Mouse (Mus musculus) activated CD4-positive, CD25-positive, alpha-beta regulatory T cell, adult 4 months (primary cell): ENCODE results near the gene Olfr149. TPM values are rescaled to one million over a fixed set of nuclear protein-coding genes. Genes with fewer than 3 reads are reported as not detected.
"Not testable (repeated sequence)": the region's sequence is repeated elsewhere in the genome, so short reads cannot be mapped to it uniquely, and the experiment has no call there.

Experiments used
- ATAC-seq: one replicate; pipeline ENCODE4 v1.8.0; 2017
- polyA plus RNA-seq, 2 experiments: library from polyadenylated mRNA; unstranded; fragments of 100-300 nt; shearing (Covaris generic); gene quantifications; one replicate each; pipeline ENCODE4 v1.2.1; 2017

The Olfr149 gene
- polyA plus RNA-seq, result under 1 TPM in 1 of 2 experiments, not detected in 1; 0.44 TPM

DNA sequence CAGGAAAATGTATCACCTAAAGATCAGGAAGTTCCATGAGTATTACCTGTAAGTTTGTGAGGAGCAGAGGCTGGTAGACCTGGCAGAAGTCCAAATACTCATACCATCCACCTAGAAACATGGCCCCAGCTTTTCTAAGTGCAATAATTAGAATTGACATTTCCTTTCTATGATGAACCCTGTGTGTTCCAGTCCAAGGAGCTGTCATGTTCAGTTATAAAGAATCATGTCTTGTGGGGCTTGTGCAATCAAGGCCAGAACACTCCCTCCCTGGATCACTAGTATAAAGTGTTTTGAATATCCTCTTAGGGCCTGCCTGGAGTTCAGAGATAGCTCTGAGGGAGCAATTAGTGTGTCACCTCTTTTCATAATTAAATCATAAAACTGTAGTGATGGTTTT, at the start of gene Olfr149:
Gene Olfr149, minus strand, starts transcription at position 101 of the 400 bp plus-strand sequence.
- no peak for ATAC-seq

DNA sequence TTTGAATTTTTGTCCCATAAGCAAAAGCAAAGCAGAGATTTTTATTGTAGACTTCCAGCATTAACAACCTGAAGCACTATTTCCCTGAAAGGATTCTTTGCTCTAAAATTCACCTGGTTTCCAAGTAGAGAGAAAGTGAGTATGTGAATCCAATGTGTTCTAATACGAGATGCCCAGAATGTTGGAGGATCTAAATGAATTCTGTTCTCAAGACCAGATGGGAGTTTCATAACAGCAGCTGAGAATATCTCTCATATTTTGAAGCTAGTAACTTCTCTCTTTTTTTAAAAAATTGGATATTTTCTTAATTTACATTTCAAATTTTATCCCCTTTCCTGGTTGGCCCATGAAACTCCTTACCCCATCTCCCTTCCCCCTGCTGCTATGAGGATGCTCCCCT, 39.5 kb upstream of the Olfr149 start:
- no peak for ATAC-seq

DNA sequence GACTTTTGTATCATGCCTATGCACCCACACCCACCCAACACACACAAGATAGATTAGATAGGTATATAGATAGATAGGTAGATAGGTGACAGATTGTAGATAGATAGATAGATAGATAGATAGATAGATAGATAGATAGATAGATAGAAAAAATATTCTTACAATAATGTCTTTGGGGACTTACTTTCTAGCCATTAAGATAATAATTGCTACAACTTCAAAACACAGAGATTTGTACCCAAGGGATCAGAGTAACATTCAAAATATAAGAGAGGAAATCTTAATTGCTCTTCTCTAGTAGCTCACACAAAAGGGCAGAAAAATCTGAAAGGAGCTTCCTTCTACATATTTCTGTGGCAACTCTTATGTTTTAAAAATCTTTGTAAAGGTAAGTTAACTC, 39.0 kb upstream of the Olfr149 start, which contains the start of gene Olfr967:
Gene Olfr967, plus strand, starts transcription at position 301 of the 400 bp plus-strand sequence.
- no peak for ATAC-seq

DNA sequence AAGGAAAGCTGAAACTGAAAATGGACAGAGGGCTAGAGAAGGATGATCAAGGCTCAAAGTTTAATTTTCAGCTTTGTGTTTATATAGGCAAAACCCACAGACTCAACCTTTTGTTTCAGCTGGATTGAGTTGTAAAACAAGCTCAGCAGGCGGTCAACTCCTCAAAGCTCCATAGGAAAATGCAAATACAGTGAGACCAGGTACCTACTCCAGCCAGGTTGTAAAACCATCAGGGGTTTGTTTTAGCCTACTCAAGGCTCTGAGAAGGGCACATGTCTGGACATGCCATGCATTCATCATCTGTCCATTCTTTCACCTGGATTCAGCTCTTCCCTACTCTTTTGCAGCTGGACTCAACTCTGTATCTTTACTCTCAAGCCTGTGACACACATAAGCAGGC, 33.8 kb upstream of the Olfr149 start:
- ATAC-seq, result no peak

DNA sequence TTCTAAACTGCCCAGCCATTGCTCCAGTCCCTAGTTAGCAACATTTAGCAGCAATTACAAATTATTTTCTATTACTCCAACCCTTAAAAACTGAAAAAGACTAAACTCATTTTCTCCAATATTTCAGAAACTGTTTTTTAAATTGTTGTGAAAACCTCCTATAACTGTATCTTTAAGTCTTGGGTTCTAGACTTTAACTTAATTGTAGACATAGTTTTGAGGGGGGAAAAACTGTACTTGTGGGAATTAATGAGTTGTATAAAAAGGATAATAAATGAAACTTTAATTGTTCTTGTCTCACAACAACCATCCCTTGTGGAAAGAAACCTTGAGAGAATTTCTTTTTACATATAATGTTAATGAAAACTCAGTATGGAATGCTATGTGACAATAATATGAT, 23.8 kb upstream of the Olfr149 start, which contains the start of gene Olfr150:
Gene Olfr150, plus strand, starts transcription at position 301 of the 400 bp plus-strand sequence.
- ATAC-seq, result no peak

DNA sequence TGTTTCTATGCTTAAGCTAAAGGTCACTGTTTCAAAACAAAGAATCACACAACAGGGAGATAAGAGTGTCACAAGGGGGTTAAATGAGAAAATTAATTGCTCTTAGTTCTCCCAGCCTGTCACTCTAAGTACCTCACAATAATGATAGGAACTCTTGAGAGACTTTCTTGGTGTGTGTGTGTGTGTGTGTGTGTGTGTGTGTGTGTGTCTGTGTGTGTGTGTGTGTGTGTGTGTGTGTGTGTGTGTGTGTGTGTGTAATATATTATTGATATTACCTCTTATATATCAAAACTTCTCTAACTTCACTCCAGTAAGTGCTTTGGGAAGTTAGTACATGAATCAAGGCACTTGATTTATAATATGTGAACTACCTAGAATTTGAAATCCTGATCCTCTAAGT, 4.1 kb upstream of the Olfr149 start, which contains the start of gene Olfr965:
Gene Olfr965, plus strand, starts transcription at position 301 of the 400 bp plus-strand sequence.
- ATAC-seq, result no peak

DNA sequence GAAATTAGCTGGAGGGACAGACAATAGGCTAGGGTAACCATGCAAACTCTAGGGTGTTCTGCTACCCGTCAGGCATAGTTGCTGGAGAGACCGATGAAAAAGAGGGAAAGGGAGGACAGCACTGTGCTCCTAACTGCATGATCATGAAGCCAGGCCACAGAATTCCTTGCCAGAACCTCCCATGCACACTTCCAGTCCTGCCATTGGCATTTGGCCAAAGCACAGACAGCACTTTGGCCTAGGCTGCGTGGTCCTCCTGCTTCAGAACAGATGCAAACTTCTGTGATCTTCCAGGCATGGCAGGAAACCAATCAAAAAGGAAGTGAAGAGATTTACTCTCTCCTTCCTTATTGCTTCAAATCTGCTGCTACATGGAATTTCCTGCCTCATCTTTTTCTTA, 2.0 kb upstream of the Olfr149 start:
- ATAC-seq, result no peak

DNA sequence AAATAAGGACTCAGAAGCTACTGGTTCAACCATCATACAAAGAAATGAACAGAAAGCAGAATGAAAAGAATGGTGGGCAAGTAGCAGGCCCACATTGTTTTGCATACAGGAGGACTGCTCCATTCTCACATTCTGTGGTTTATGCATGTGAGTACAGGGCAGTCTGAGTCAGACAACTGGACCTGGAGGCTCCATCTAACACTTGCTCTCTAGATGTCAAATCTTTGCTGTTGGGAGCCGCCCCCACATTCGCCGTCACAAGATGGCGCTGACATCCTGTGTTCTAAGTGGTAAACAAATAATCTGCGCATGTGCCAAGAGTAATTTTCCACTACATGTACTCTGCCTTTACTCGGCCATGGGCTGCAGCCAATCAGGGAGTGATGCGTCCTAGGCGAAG, 5.8 kb downstream of the Olfr149 start:
- not testable (repeated sequence) for ATAC-seq

DNA sequence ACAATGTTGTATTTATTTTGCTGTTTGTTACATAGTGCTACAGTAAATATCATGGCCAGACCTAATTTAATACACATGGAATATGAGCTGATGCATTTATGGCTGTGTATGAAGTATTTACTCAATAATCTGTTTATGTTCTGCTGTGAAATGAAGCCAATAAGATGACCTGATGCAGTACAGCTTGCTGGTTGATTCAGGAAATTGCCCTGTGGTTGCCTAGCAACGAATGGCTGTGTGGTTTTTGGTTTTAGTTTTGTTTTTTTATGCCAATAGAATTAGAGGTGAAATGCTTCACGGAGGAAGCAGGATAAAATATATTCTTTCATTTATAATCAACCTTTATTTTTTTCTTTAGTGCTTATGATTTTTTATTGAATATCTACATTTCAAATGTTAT, 27.6 kb downstream of the Olfr149 start:
- ATAC-seq, result no peak

DNA sequence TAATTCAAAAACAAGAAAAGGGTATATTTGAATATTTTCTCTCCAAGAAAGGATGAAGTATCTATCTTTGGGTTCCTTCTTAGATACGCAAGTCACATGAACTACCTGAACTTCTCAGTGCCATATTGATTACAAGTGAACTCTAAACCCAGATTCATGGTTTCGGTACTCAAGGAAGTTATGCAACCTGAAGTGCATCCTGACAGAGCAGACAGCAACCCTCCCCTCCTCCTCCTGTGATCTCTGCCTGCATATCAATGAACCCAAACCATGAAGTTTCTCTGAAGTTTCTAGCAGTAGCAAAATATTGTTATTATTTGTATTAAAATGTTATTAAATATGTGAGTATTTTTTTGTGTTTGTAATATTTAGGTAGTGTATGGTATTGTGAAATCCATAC, 28.4 kb downstream of the Olfr149 start:
- ATAC-seq, result no peak

DNA sequence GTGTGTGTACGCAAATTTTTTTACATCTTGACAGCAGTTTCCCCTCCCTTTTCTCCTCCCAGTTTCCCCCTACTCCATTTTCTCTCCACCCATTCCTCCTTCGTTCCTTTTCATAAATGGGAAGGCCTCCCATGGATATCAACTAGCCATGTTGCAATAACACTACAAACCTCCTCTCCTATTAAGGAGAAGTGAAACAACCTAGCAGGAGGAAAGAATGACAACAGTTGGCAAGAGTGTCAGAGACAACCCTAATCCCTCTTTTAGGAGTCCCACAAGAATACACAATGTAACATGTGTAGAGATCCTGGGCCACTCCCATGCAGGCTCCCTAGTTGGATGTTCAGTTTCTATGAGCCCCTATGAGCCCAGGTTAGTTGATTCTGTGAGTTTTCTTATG, 32.1 kb downstream of the Olfr149 start:
- ATAC-seq, result no peak

DNA sequence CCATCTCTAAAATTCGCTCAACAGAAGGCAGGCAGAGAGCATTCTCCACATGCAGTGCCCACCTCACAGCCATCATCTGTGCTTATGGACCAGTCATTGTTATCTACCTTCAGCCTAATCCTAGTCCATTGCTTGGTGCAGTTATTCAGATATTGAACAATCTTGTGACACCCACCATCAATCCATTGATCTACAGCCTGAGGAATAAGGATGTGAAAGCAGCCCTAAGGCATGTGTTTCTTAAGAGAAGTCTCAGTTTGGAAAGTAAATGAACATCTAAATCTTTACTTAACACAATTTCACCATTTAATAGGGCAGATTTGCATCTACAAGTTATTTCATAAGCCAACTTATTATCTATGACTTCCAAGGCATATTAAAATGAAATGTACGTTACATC, 37.2 kb downstream of the Olfr149 start:
- no peak for ATAC-seq

DNA sequence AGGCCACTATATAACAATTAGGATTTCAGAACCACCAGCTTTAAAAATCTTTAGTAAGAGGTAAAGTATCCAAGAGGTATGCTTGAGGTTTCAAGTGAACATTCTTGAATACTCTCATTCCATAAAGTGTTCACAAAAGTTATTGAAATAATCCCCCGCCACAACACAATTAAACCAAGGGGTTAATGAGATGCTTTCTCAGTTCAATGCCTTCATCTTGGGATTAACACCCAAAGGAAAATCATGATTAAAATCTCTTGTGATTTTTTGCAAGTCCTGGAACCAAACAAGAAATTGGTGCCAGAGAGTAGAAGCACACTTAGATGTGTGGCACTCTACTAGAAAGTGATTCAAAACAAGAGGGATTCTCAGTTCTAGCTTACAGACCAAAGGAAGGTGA, 40.0 kb downstream of the Olfr149 start, which contains the start of gene Olfr963:
Gene Olfr963, plus strand, starts transcription at position 301 of the 400 bp plus-strand sequence.
- no peak for ATAC-seq

DNA sequence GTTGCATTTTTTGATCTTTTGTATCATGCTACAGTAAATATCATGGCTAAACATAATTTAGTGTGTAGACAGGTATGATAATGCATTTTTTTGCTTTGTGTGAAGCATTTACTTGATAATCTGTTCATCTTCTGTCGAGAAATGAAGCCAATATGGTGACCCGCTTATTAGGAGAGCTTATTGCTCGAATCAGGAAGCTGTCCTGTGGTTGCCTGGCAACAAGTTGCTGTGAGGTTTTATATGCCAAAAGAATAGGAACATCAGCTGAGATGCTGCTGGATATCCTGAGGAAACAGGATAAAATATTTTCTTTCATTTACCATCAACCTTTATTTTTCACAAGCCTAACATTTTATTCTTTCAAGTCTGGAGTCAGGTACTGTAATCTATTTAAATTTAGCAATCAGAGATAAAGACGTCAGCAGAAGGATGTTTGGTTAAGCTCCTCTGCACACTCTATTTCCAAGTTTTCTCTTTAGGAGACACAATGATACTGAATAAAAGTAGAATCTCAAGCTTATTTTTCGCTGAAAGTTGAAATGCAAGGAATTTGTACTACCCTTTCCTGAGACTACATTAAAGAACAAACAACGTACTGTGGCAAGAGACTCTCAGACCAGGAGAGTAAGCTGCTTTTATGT, 52.0 kb downstream of the Olfr149 start:
- no peak for ATAC-seq

Other genes starting within 250 kb of the Olfr149 start
- gene Olfr955, start 235.2 kb downstream of the Olfr149 start, polyA plus RNA-seq, result not detected
- not detected for gene Olfr44, start 213.1 kb downstream of the Olfr149 start, polyA plus RNA-seq
- gene Olfr957, start 191.3 kb downstream of the Olfr149 start, polyA plus RNA-seq, result not detected
- gene Olfr958, start 153.1 kb downstream of the Olfr149 start, polyA plus RNA-seq, result not detected
- gene Olfr959, start 131.5 kb downstream of the Olfr149 start, polyA plus RNA-seq, result not detected
- not detected for gene AW551984, start 102.7 kb downstream of the Olfr149 start, polyA plus RNA-seq
- not detected for gene Olfr148, start 96.5 kb downstream of the Olfr149 start, polyA plus RNA-seq
- not detected for gene Olfr960, start 85.7 kb downstream of the Olfr149 start, polyA plus RNA-seq
- gene Olfr961, start 62.0 kb downstream of the Olfr149 start, polyA plus RNA-seq, result under 1 TPM in 1 of 2 experiments, not detected in 1; 0.18 TPM
- gene Olfr963, start 39.9 kb downstream of the Olfr149 start, polyA plus RNA-seq, result not detected
- not detected for gene Olfr965, start 4.2 kb upstream of the Olfr149 start, polyA plus RNA-seq
- gene Olfr150, start 23.9 kb upstream of the Olfr149 start, polyA plus RNA-seq, result not detected
- not detected for gene Olfr967, start 39.1 kb upstream of the Olfr149 start, polyA plus RNA-seq
- not detected for gene Olfr968, start 76.1 kb upstream of the Olfr149 start, polyA plus RNA-seq
- gene Olfr969, start 83.8 kb upstream of the Olfr149 start, polyA plus RNA-seq, result not detected
- not detected for gene Olfr970, start 101.7 kb upstream of the Olfr149 start, polyA plus RNA-seq
- gene Olfr971, start 129.8 kb upstream of the Olfr149 start, polyA plus RNA-seq, result not detected
- not detected for gene Olfr972, start 159.3 kb upstream of the Olfr149 start, polyA plus RNA-seq
- gene Olfr229, start 200.2 kb upstream of the Olfr149 start, polyA plus RNA-seq, result not detected
- under 1 TPM in 1 of 2 experiments, not detected in 1; 0.24 TPM for gene Olfr974, start 230.4 kb upstream of the Olfr149 start, polyA plus RNA-seq
- gene Olfr975, start 244.9 kb upstream of the Olfr149 start, polyA plus RNA-seq, result not detected